Mouse (Mus musculus) hindlimb bud, embryonic 11.5 days (tissue): Measurements from ENCODE around the gene Klhl31.
A peak's percentile ranks its signal among the peaks of the same experiment; 100 is the strongest.

Experiments used
- DNase-seq: peaks from one replicate; pipeline ENCODE4 v3.0.0-alpha.2; 2012; ENCODE audit warnings: low read depth, low spot score; ENCODE audit errors: extremely low spot score

Klhl31 gene

DNA sequence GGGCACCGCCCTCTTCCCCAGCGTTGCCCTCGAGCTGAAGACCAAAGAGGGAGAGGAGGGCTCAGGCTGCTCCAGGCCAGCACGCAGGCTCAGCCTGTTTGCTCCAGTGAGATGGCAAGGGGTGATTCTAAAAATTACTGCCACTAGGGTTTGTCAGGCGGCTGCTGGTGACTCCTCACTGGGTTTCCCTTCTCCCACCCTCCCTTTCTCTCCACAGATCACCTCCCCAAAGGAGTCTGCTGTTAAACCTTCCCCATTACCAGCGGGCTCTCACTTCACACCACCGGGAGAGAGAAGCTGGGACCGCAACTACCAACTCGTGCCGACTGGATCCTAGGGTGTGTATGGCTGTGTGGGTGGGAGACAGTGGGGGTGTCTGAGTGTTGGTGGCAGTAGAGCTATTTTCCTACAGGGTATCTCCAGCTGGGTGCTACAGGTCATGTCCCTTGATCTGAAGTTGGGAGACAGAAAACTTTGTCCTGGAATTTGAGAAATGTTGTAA, at the start of gene Klhl31:
TSS of gene Klhl31 (plus strand) at position 51 of the 502 bp plus-strand sequence.
- DNase-seq, result no peak

DNA sequence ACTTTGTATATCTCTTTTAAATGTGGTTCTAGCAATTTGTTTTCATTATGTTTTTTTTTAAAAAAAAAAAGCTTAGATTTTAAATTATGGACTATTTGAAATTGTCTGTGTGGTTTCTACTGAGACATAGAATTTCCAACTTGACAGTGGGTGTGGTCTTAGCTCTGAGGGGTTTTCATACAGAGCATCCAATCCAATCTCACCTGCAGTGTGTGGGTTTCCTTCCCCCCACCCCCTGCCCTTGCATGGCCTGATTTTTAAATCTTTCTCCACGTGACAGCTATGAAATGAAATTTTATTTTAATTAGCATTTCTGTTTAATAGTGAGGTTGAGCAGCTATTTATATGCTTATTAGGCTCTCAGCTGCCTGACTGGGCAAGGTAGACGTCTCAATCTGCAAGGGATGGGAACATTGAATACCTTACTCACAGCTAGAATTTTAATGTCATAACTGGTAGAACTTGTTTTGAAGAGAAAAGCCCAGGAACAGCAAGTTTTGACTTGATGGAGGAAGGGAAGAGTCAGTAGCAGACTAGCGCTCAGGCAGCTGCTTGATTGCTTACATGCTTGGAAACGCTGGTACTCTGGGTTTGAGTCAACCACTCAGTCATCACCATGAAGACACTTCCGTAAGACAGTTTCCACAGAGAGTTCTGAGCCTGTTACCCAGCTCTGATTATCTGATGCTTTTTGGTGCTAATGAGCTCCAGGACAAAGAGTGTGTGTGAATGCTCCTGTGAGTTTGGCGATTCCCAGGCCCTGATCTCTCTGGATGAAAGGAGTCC, 49.3 kb upstream of the Klhl31 start:
- DNase-seq, result no peak

DNA sequence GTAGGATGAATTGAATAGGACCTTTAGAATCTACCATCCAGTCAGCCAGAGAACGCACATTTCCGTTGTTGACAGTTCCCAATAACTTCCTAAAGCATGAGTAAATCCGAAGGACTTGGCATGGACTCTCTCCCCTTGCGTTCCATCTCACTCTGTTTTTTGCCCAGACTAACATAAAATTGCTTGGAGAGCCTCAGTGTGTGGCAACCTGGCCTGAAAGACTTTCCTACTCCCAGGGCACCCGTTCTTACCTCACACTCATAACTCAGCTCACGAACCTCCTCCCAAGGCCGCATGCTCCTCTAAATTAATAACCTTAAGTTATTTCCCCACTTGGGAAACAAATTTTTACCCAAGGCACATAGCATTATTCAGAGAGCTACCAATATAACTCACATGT, 48.7 kb upstream of the Klhl31 start:
- no peak for DNase-seq

DNA sequence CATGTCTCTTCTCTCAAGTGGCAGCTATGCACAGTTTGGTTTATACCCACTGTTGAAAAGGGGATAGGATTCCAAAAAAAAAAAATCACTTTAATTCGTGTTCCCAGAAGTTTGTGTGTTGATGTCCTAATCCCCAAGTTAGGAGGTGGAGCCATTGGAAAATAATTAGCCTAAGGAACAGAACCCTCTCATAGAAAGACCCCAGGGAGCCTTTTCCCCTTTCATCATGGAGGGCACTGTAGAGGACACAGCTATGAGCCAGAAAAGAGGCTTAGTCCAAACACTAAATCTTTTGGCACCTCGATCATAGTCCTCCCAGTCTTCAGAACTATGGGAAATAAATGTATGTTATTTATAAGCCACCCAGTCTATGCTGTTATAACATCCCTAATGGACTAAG, 46.8 kb upstream of the Klhl31 start:
- no peak for DNase-seq

DNA sequence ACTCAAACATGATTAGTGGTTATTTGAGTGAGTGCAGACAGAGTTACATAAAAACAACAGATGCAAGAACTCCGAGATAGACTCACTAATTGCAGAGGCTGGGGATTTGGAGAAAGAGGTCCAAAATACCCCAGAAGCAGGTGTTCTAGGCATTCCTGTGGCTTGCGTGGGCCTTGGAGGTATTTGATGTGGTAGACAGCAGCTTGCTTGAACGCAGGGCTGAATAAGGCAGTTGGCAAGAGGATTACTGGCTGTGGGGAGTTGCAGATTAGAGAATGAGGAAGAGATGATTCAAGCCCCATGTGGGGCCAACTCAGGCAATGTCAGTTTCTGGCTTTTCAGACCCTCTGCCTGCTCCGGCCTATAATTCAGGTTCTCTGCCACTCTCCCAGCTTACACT, 43.9 kb upstream of the Klhl31 start:
- no peak for DNase-seq

DNA sequence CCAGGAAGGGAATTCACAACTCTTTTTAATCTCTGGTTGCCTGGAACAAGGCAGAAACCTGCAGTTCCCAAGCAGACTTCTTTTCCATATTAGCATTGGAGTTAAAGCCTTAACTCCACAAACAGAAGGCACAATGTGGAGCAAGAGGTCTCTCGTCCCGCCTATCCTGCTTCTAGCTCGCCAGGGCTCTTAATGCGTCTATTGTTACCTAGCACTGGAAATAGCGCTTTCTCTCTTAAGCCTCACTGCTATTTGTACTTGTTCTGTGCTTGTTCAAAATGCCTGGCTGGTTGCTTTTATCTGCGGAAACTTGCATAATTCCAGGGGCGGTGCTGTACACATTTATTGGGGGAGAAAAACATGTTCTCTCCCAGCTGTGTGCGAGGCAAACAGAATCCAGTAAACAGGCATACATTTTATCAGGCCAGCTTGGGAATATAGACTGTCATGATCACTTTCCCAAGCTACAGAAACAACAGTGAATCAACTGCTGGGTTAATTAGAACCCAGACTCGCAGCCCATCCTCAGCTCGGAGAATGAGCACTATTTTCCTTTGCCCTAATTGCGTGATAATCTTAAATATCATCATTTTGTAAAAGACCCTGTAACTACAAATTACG, 41.2 kb upstream of the Klhl31 start:
- DNase-seq, result no peak

DNA sequence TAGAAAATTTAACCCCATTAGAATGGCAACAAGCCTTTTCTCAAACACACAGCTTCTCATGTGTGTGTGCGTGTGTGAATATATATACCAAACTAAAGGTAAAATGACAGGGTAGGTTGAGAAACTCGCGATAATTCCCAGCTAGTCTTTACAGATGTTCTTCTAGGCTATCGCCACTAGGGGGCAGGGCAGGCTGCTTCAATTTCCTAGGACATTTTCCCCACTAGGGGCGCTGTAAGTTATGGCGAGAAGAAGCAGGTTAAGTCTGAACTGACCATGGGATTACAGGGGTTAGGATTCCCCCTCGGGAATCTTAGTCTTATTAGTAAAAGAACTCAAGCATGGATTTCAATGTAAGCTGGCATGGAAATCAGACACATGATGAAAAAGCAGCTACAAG, 39.9 kb upstream of the Klhl31 start:
- DNase-seq, result peak; percentile 53

DNA sequence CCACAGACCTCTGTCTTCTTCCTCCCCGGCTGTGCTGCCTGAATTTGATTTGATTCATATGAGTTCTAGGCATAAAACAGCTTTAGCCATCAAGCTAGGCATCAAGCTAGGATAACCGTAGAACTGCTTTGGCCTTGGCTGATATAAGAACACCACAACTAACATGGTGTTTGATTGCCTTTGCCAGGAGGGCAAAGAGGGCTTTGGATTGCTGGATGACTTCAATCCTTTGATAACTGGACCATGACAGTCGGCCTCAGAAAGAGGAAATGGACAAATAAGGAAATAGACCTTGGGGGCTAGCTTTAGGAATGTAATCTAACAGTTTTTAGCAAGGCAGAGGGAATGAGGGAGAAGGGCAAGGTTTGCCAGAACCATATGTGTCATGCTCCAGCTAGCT, 37.7 kb upstream of the Klhl31 start:
- DNase-seq, result no peak

DNA sequence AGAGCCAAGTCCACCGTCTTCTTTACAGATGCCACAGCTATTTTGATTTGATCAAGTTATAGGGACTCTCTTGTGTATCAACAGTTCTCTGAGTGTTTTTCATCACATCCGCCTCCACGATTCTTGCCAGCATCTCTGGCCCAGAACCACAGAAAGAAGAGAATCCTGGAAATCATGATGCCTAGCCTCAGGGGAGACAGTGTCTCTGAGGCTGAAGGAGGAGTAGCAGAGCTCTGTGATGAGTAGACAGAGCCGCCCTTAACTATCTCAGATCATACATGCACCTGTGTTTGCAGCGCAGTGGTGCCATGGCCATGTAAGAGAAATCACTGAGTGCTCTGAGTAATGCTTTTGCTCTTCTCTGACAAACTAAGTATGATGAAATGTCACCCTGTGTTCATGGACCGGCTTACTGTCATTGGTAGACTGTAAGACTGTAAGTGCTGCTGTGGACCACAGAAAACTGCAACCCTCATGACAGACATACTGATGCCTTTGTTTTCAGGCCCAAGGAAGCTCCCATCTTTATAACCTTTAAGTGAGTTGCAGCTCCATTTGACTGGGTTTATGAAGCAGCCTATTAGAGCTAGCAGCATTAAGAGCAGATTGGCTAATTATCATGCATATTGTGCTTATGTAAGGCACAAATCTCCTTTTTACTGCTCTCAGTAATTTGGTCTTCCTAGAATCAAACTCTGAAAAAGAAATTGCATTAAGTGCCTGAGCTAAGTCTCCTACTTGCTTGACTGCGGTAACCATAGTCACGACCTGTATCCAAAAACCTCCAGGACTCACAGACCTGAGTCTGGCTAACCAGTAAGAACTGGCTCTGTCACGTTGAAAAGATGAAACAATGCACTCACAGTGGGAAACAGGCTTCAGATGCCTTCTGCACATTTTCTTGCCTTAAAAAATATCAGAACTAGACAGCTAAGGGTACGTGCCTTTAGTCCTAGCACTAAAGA, 33.7 kb upstream of the Klhl31 start:
- DNase-seq, result no peak

DNA sequence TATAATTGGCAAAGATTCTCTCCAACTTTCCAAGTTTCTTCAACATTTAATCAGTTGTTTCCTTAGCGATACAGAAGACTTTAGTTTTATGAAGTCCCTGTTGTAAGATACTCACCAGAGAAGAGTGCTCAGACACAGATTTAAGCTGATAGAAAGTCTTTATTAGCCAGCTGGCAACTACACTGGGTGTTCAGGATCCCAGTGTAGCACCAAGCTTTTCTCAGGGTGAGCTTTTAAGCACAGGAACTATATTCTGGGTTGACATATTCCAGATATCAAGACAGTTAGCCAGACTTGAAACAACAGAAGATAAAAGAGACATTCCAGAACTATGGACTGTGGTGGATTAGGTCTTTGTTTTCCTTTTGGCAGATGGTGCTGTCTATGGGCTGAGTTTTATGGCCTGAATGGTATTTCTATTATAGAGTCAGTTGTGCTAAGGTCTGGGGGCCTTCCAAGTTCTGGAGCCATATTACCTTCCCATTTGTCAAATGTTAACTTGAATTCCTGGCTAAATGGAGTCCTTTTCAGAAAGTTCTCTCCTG, 32.3 kb upstream of the Klhl31 start:
- no peak for DNase-seq

DNA sequence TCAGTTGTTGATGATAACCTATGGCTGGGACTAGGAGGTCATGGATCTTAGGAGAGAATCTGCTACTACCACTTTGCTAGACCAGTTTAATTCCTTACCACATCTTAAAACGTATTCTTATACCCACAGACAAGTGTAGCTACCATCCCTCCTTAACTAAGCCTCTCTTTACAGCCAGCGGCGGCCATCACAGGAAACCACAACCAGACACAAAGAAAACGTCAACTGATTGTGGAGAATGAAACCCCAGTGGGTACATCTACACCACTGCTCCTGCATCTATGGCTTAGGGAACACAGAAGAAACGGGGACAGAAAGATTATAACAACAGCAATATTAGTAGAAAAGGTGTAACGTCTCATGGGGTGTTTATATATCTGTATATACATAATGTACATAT, 29.0 kb upstream of the Klhl31 start:
- no peak for DNase-seq

DNA sequence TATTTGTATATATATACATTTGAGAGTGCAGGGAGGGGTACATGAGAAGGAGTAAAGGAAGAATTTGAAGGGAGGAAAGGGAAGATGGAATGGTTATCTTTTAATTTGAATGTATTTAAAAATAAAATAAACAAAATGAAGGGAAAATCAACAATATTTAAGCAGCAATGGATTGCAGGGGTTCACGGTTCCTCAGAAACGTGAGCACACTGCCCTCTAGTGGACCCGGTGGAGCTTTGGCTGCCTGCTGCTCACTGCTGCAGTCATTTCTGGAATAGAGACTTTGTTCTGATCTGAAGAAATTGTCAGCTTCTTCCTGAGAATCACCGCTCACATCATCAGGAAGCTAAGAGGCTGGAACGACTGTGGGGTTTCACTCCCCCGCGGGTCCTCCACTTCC, 28.5 kb upstream of the Klhl31 start:
- no peak for DNase-seq

DNA sequence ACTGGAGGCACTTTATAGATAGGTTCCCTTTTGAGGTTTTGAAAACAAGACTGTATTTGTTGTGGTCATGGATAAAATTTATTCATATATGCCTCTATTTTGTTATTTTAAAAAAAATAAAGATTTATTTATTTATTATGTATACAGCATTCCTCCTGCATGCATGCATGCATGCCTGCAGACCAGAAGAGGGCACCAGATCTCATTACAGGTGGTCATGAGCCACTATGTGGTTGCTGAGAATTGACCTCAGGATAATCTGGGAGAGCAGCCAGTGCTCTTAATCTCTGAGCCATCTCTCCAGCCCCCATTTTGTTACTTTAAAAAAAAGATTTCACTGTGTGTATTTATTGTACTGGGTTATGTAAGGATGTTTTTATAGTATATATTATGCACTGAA, 25.5 kb upstream of the Klhl31 start:
- DNase-seq, result no peak

DNA sequence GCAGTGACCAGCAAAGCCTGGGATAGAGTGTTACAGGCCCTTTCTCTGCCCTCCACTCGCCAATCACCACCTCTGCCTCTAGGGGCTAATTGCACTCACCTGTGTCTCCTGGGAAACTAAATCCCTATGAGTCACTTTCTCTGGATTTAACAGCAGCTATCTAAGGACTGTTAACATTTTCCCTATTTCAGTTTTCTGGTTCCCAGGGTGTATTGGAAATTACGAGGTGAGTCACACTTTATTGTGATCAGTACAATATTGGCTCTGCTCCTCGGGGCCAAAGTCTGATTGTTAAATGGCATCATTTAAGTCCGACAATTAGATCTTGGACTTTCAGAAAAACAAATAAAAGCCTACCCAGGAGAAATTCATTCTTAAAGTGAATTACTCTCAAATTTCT, 24.0 kb upstream of the Klhl31 start:
- DNase-seq, result no peak

DNA sequence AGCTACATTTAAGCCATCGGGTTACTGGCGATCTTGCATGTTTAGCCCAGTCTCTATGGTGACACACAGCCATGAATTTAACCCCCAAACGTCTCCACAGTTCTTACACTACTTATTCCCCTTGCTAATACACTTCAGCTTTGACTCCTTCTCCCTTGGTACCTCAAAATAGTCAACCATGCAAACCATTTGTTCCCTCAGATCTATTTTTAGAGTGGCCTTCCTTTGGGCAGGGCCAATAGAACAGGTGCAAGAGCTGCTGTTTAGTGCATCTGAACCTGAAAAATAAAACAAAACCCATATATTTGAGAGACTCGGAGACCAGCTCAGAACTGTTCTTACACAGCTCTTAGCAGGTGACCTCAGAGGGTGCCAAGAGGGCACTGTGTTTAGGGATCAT, 20.4 kb upstream of the Klhl31 start:
- no peak for DNase-seq

DNA sequence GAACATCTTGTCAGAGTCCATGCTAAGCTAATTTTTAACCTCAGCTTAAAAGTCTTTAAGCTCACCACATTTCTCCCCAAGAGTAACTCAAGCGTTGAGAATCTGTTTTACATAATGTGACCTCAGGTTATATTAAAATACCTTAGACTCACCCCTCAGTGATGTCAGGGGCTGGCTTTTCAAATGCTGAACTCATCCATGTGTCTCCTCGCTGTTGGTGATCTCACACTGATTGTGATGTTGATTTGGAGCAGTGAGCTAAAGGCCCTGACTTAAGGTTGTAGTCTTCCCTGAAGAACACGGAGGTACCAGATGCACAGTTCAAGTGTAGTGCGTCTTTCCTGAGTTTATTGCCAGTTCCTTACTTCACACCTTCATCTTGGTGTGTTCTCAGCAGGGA, 19.5 kb upstream of the Klhl31 start:
- DNase-seq, result no peak

DNA sequence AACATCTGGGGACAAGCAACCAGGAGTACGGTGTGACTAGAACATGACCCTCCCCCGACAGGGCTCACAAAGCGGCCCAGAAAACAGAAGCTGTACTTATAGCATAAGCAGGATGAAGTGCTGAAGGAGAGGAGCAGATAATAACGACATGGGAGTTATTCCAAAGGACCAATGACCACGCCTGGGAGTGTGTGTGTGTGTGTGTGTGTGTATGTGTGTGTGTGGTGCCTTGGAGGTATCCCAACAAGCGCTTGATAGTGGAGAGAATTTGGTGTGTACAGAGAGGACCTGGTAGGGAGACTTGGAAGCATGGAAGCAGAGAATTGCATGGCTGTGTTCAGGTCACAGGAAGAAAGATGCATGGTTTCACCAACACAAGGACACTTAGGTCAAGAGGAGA, 18.5 kb upstream of the Klhl31 start:
- DNase-seq, result no peak

DNA sequence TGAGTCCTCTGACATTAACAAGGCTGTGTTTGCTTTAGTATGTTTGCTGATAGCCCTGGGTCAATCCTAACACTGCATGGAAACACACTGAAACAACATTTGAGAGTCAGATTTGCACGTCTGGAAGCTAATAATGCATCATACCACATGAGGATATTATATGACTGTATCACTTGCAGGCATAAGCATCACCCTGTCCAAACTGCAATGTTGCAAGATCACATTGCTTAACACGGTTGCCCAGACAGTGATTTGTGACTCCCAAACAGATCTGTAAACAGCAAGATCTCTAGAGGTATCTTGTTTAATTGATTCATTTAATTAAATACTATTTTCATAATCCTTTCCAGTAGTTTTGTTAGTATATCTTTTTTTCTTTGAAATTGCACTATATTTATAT, 17.9 kb upstream of the Klhl31 start:
- no peak for DNase-seq

DNA sequence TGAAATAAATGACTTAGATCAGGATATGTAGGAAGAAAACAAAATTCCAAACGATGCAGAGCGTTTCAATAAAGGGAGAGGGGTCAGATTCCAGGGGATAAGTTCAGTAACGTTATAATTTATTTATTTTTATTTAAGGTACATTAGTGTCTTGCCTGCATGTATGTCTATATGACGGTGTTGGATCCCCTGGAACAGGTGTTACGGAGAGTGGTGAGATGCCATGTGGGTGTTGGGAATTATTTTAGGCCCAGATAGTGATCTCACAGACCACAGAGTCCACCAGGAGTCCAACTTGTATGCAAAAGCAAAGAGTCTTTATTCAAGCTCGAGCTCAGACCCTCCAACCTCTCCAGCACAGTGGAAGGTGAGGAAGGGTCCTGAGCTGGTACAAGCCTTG, 16.2 kb upstream of the Klhl31 start:
- no peak for DNase-seq

DNA sequence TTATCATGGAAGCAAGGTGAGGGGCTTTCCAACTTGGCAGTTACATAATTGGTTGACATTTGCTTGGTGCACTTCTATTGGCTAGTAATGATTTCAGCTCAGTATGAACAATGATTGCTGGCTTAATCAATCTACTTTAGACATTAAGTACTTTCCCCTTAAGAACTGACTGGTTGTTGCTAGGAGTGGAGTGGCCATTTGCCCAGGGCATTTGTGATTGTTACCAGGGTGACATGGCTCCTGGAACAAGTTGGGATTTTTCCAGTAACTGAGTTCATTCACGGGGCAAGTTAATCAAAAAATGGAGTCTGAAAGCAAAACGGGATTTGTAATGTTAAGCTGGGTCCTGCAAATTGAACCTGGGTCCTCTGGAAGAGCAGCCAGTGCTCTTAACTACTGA, 15.8 kb upstream of the Klhl31 start:
- DNase-seq, result no peak

DNA sequence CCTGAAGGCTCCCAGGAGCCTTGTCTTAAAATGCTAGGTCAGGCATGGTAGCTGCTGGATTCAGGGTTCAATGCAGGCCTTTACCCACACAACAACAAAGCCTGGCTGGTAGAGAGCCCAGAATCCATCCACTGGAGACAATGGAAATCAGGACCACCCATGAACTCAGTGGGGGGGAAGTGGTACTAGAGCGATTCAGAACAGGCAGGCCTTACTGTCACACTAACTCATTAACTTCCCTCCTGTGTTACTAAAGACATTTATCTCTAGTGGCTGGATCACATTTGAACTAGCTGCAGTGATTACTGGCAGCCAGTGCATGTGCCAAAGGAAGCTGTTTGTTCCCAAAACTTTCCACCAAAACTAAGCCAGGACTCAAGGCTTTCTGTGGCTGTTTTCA, 13.4 kb upstream of the Klhl31 start:
- no peak for DNase-seq
